Mouse (Mus musculus) liver, embryonic 14.5 days (tissue): ENCODE measurements around the gene Pla2g10. TPM values are rescaled to one million over a fixed set of nuclear protein-coding genes. Genes with fewer than 3 reads are reported as not detected.
"Not testable (repeated sequence)": the region's sequence is repeated elsewhere in the genome, so short reads cannot be mapped to it uniquely, and the experiment has no call there.

Experiments used
- ATAC-seq: fragments of 200-750 bp; cut with Nextera tagmentation; 2 replicates; pipeline ENCODE4 v1.8.0; 2017; ENCODE audit warnings: moderate number of reproducible peaks, mild to moderate bottlenecking, moderate library complexity; ENCODE audit not compliant: insufficient read depth
- DNase-seq, 3 experiments: peaks; one replicate each; pipeline ENCODE4 v3.0.0-alpha.2; 2012 to 2013; ENCODE audit warnings: low read depth in 3 of 3, low spot score in 3 of 3
- H3K27ac ChIP-seq: fragments of 300-500 bp; sonication (generic); 2 replicates; pipeline ENCODE4 v1.5.1; 2014; ENCODE audit warnings: moderate library complexity, mild to moderate bottlenecking, control low read depth, inconsistent platforms
- H3K27me3 ChIP-seq: fragments of 300-500 bp; sonication (generic); 2 replicates; pipeline ENCODE4 v1.6.1; 2014; ENCODE audit warnings: mild to moderate bottlenecking, low read length, moderate library complexity; ENCODE audit not compliant: control insufficient read depth, insufficient read depth
- H3K36me3 ChIP-seq: fragments of 300-500 bp; sonication (generic); replicated peaks from 2 replicates; pipeline ENCODE4 v1.6.1; 2014; ENCODE audit warnings: low read depth; ENCODE audit not compliant: control insufficient read depth, insufficient read depth
- H3K4me1 ChIP-seq, 2 experiments: fragments of 200-500 bp in 1 of 2; fragments of 300-500 bp in 1 of 2; sonication (generic) in 1 of 2; replicated peaks; 2 replicates each; pipeline ENCODE4 v1.6.1; 2012 to 2014; ENCODE audit warnings: antibody characterized with exemption in 1 of 2, inconsistent platforms in 1 of 2, low read length in 1 of 2; ENCODE audit not compliant: control insufficient read depth in 2 of 2, insufficient read depth in 2 of 2
- H3K4me2 ChIP-seq: fragments of 300-500 bp; sonication (generic); 2 replicates; pipeline ENCODE4 v1.6.1; 2014; ENCODE audit warnings: low read depth, mild to moderate bottlenecking, control low read depth, moderate library complexity
- H3K4me3 ChIP-seq, 2 experiments: fragments of 200-500 bp in 1 of 2; fragments of 300-500 bp in 1 of 2; sonication (generic) in 1 of 2; 2 replicates each; pipeline ENCODE4 v1.5.1; 2012 to 2014; ENCODE audit warnings: low read depth in 2 of 2, low read length in 2 of 2, mild to moderate bottlenecking in 2 of 2, control low read depth in 1 of 2, inconsistent platforms in 1 of 2, moderate library complexity in 1 of 2; ENCODE audit not compliant: insufficient read depth in 1 of 2
- H3K9ac ChIP-seq: fragments of 300-500 bp; sonication (generic); replicated peaks from 2 replicates; pipeline ENCODE4 v1.6.1; 2014; ENCODE audit warnings: mild to moderate bottlenecking, control low read depth, moderate library complexity
- H3K9me3 ChIP-seq: fragments of 300-500 bp; sonication (generic); 2 replicates; pipeline ENCODE4 v1.6.1; 2016; ENCODE audit warnings: low read length, mixed read lengths; ENCODE audit not compliant: control insufficient read depth
- CTCF ChIP-seq: IDR thresholded peaks from 2 replicates; pipeline ENCODE4 v1.5.1; 2016; ENCODE audit warnings: antibody characterized with exemption, low read depth, control low read depth
- EP300 ChIP-seq: IDR thresholded peaks from 2 replicates; pipeline ENCODE4 v1.6.1; 2016; ENCODE audit warnings: antibody characterized with exemption, low read depth
- WGBS: fragments of 180-500 bp; shearing (Covaris S2); extraction: QIAGEN DNeasy Blood & Tissue Kit; methylation state at CpG from one replicate; pipeline ENCODE4 v1.1.7; 2014; ENCODE audit not compliant: insufficient replicate concordance; 5-methylcytosine and 5-hydroxymethylcytosine counted together
- polyA plus RNA-seq, 2 experiments: library from polyadenylated mRNA; depleted of rRNA in 1 of 2; stranded (reverse) in 1 of 2; unstranded in 1 of 2; fragments of >200 nt; fragmentation: Nextera tagmentation in 1 of 2; extraction: Ambion mirVana in 1 of 2; gene quantifications; 2 replicates each; pipeline versions ENCODE4 v1.2.1 to v1.2.3; 2012 to 2014

Gene Pla2g10
- polyA plus RNA-seq, 2 experiments = 0.20 TPM; not detected in 1

GRCm38 (mm10) chr16:13747708-13748107 is 16.9 kb upstream of the Pla2g10 start:
- DNase-seq (no peak), ATAC-seq (no peak)
- Histone ChIP-seq H3K4me2 (no peak overlapping the region), H3K9me3 (no peaks in the 10 kb centered on the region), H3K27ac (no peak overlapping the region), H3K36me3 (no peaks in the 10 kb centered on the region), H3K27me3 (no peaks in the 10 kb centered on the region), H3K4me1 (no peaks in the 10 kb centered on the region), H3K9ac (no peak overlapping the region), H3K4me3 (no peak overlapping the region)
- 81% methylated on average over 8 of the region's 8 CpGs for WGBS
- TF ChIP-seq CTCF = no peak
- no peak for TF ChIP-seq EP300

GRCm38 (mm10) chr16:13740844-13741243 is 10.1 kb upstream of the Pla2g10 start:
- 31% methylated on average over 2 of the region's 2 CpGs for WGBS
- H3K4me3 ChIP-seq = no peak overlapping the region
- H3K36me3 ChIP-seq = no peaks in the 10 kb centered on the region
- peak in 1 of 3 experiments; percentile 3 for DNase-seq
- H3K4me2 ChIP-seq = no peak overlapping the region
- no peak for TF ChIP-seq EP300
- TF ChIP-seq CTCF = no peak
- ATAC-seq = 0 out of 2 replicates have a peak, but pooled peaks have one; percentile 48
- H3K4me1 ChIP-seq = no peaks in the 10 kb centered on the region
- no peak overlapping the region for H3K27ac ChIP-seq
- H3K9ac ChIP-seq = no peak overlapping the region
- no peaks in the 10 kb centered on the region for H3K27me3 ChIP-seq
- no peaks in the 10 kb centered on the region for H3K9me3 ChIP-seq

GRCm38 (mm10) chr16:13739044-13739443 is 8.3 kb upstream of the Pla2g10 start:
- not testable (repeated sequence) for H3K9ac ChIP-seq, H3K4me2 ChIP-seq, H3K27me3 ChIP-seq, H3K9me3 ChIP-seq, DNase-seq, H3K4me3 ChIP-seq, H3K4me1 ChIP-seq, H3K27ac ChIP-seq, ATAC-seq, H3K36me3 ChIP-seq
- 44% methylated on average over 4 of the region's 4 CpGs for WGBS

GRCm38 (mm10) chr16:13735977-13736376 is 5.2 kb upstream of the Pla2g10 start:
- TF ChIP-seq CTCF (no peak), EP300 (no peak)
- Histone ChIP-seq H3K9me3 (no peaks in the 10 kb centered on the region), H3K4me3 (no peak overlapping the region), H3K9ac (no peak overlapping the region), H3K4me2 (no peak overlapping the region), H3K36me3 (no peaks in the 10 kb centered on the region), H3K27ac (no peak overlapping the region), H3K4me1 (0 out of 4 replicates have a peak, but pooled peaks cover 0 to under 1% of the 10 kb centered on the region in 2 experiments), H3K27me3 (no peaks in the 10 kb centered on the region)
- DNase-seq (no peak), ATAC-seq (no peak)
- 74% methylated on average over 8 of the region's 8 CpGs for WGBS

- Histone ChIP-seq H3K9me3 (no peaks in the 10 kb centered on the region), H3K27me3 (no peaks in the 10 kb centered on the region), H3K4me1 (peaks cover 0 to 4% of the 10 kb centered on the region in 2 experiments; a peak in 2 of 4 replicates), H3K4me2 (no peak overlapping the region), H3K9ac (no peak overlapping the region), H3K4me3 (no peak overlapping the region), H3K36me3 (no peaks in the 10 kb centered on the region), H3K27ac (no peak overlapping the region)
- TF ChIP-seq CTCF = peak; percentile 86
- TF ChIP-seq EP300 = no peak
- WGBS = 12% methylated on average over 9 of the region's 9 CpGs
- DNase-seq (peak in 2 of 3 experiments; percentile 13 to 41), ATAC-seq (no peak)
Observed at GRCm38 (mm10) chr16:13733518-13734137, 2.8 kb upstream of the Pla2g10 start.
